Comparison of ENCODE assay signal across 8 mouse cellular contexts in genomic region chr11:83445001-83445400, GRCm38 (mm10). TPM values are rescaled to one million over a fixed set of nuclear protein-coding genes. Genes with fewer than 3 reads are reported as not detected.
A peak's percentile ranks its signal among the peaks of the same experiment; 100 is the strongest.
DNase-seq lines count a peak whose midpoint lies in the region; ATAC-seq and TF ChIP-seq lines count a peak whose summit lies in the region.

No protein-coding gene starts in this region.

- TF ChIP-seq POLR2A in cerebellum, adult 2 months (IDR thresholded peaks at IDR 0.05; ENCODE audit: borderline replicate concordance, insufficient read depth, low read length) = no peak

- peak overlapping the region; percentile 3 for H3K4me3 ChIP-seq in cerebellum, adult 2 months (replicated peaks; ENCODE audit: insufficient read depth, low read depth, low read length)
- peak overlapping the region; percentile 24; the same call in 1 of the 2 replicates for H3K4me3 ChIP-seq in liver, embryonic 15.5 days (replicated peaks)

- H3K27ac ChIP-seq in cerebellum, adult 2 months (ENCODE audit: insufficient read depth, low read length) = no peak overlapping the region
- H3K27ac ChIP-seq in liver, embryonic 15.5 days (replicated peaks) = no peak overlapping the region

- H3K9ac ChIP-seq in liver, embryonic 15.5 days = no peak overlapping the region

- no peaks in the 10 kb centered on the region for H3K36me3 ChIP-seq in liver, embryonic 15.5 days (replicated peaks)

- no peak for ATAC-seq in liver, embryonic 15.5 days (ENCODE audit: insufficient read depth)

- no peak for TF ChIP-seq CTCF in cerebellum, adult 2 months (IDR thresholded peaks at IDR 0.05; ENCODE audit: borderline replicate concordance, insufficient read depth, low read depth, low read length)

- no peaks in the 10 kb centered on the region for H3K4me1 ChIP-seq in cerebellum, adult 2 months (ENCODE audit: control insufficient read depth, insufficient read depth, low read length)
- peaks cover 44% of the 10 kb centered on the region for H3K4me1 ChIP-seq in liver, embryonic 15.5 days (replicated peaks)

- no peaks in the 10 kb centered on the region for H3K9me3 ChIP-seq in liver, embryonic 15.5 days (replicated peaks)

- peak overlapping the region; percentile 47 for H3K4me2 ChIP-seq in liver, embryonic 15.5 days

- H3K27me3 ChIP-seq in cerebellum, adult 2 months (ENCODE audit: control insufficient read depth, insufficient read depth, low read length) = peaks cover 3% of the 10 kb centered on the region
- peaks cover 67% of the 10 kb centered on the region for H3K27me3 ChIP-seq in liver, embryonic 15.5 days

- WGBS in cerebellum, adult 2 months = 35% methylated on average over 19 of the region's 19 CpGs
- 16% methylated on average over 19 of the region's 19 CpGs for WGBS in liver, embryonic 15.5 days (ENCODE audit: insufficient replicate concordance)

- no peak for DNase-seq in cerebellum, adult 2 months
- DNase-seq in cerebellum, adult 11-12 months = no peak
- DNase-seq in thymus, postnatal 14 days = peak; percentile 23
- DNase-seq in thymus, adult 18-20 months = no peak
- DNase-seq in urinary bladder, adult 2 months (ENCODE audit: low spot score) = no peak
- no peak for DNase-seq in testis, postnatal 10 days (ENCODE audit: low spot score)
- no peak for DNase-seq in cerebellum, adult 9-11 months

RNA-seq across cellular contexts. Expression of gene 1700020L24Rik, which starts 7.5 kb away (rescaled TPM):
- 1.5 and 3.1 TPM in 2 replicates for polyA plus RNA-seq in cerebellum, adult 2 months (2012; rRNA removed)
- polyA plus RNA-seq in liver, embryonic 15.5 days (2015; fragmentation: Nextera tagmentation; extraction: Ambion mirVana) = 2.3 and 2.7 TPM in 2 replicates
- polyA plus RNA-seq in urinary bladder, adult 2 months (2012; rRNA removed) = 0.56 and 0.61 TPM in 2 replicates

RNA-seq across cellular contexts. Expression of gene Gas2l2, which starts 15.7 kb away (rescaled TPM):
- polyA plus RNA-seq in cerebellum, adult 2 months (2012; rRNA removed) = 0.16 and 0.22 TPM in 2 replicates
- not detected in 2 replicates for polyA plus RNA-seq in liver, embryonic 15.5 days (2015; fragmentation: Nextera tagmentation; extraction: Ambion mirVana)
- 0.14 and 0.19 TPM in 2 replicates for polyA plus RNA-seq in urinary bladder, adult 2 months (2012; rRNA removed)

RNA-seq across cellular contexts. Expression of gene Mmp28, which starts 17.9 kb away (rescaled TPM):
- 4.3 and 4.8 TPM in 2 replicates for polyA plus RNA-seq in cerebellum, adult 2 months (2012; rRNA removed)
- polyA plus RNA-seq in liver, embryonic 15.5 days (2015; fragmentation: Nextera tagmentation; extraction: Ambion mirVana) = 0.39 and 0.41 TPM in 2 replicates
- 12.7 and 16.8 TPM in 2 replicates for polyA plus RNA-seq in urinary bladder, adult 2 months (2012; rRNA removed)

RNA-seq across cellular contexts. Expression of gene Taf15, which starts 27.9 kb away (rescaled TPM):
- 60.0 and 60.1 TPM in 2 replicates for polyA plus RNA-seq in cerebellum, adult 2 months (2012; rRNA removed)
- 3.7 and 3.9 TPM in 2 replicates for polyA plus RNA-seq in liver, embryonic 15.5 days (2015; fragmentation: Nextera tagmentation; extraction: Ambion mirVana)
- 39.1 and 55.5 TPM in 2 replicates for polyA plus RNA-seq in urinary bladder, adult 2 months (2012; rRNA removed)

RNA-seq across cellular contexts. Expression of gene Rasl10b, which starts 36.1 kb away (rescaled TPM):
- 121 and 126 TPM in 2 replicates for polyA plus RNA-seq in cerebellum, adult 2 months (2012; rRNA removed)
- 0.12 and 0.22 TPM in 2 replicates for polyA plus RNA-seq in liver, embryonic 15.5 days (2015; fragmentation: Nextera tagmentation; extraction: Ambion mirVana)
- 0.25 and 0.59 TPM in 2 replicates for polyA plus RNA-seq in urinary bladder, adult 2 months (2012; rRNA removed)
